8 mouse cellular contexts compared by ENCODE assay signal in genomic region chr12:70234411-70234810, GRCm38 (mm10). TPM values are rescaled to one million over a fixed set of nuclear protein-coding genes. Genes with fewer than 3 reads are reported as not detected.
DNase-seq lines count a peak whose midpoint lies in the region; ATAC-seq and TF ChIP-seq lines count a peak whose summit lies in the region.

No protein-coding gene starts in this region.

- no peaks in the 10 kb centered on the region for H3K36me3 ChIP-seq in lung, embryonic 15.5 days

- no peak overlapping the region for H3K4me3 ChIP-seq in bone marrow macrophage, adult 2 months (ENCODE audit: insufficient read depth, low read length)
- H3K4me3 ChIP-seq in lung, embryonic 15.5 days: no peak overlapping the region

- H3K27me3 ChIP-seq in lung, embryonic 15.5 days: no peaks in the 10 kb centered on the region

- no peaks in the 10 kb centered on the region for H3K9me3 ChIP-seq in lung, embryonic 15.5 days

- peak; percentile 47 for DNase-seq in right cerebral cortex, postnatal 4 days
- no peak for DNase-seq in right cerebral cortex, postnatal 14 days
- no peak for DNase-seq in left cerebral cortex, adult 18-20 months (ENCODE audit: low spot score in 2 of 2)

- no peak overlapping the region for H3K27ac ChIP-seq in bone marrow macrophage, adult 2 months (ENCODE audit: insufficient read depth, low read depth, low read length)
- no peak overlapping the region for H3K27ac ChIP-seq in lung, embryonic 15.5 days

- TF ChIP-seq CTCF in bone marrow macrophage, adult 2 months (IDR thresholded peaks at IDR 0.05; ENCODE audit: low read depth, low read length): peak; percentile 57

- H3K4me1 ChIP-seq in bone marrow macrophage, adult 2 months (ENCODE audit: control insufficient read depth, insufficient read depth, low read length): peaks cover 11% of the 10 kb centered on the region
- H3K4me1 ChIP-seq in lung, embryonic 15.5 days: peaks cover 16% of the 10 kb centered on the region

- H3K9ac ChIP-seq in lung, embryonic 15.5 days: no peak overlapping the region

- no peak for TF ChIP-seq POLR2A in bone marrow macrophage, adult 2 months (IDR thresholded peaks at IDR 0.05; ENCODE audit: borderline replicate concordance, low read depth, low read length)

- 6% methylated on average over 6 of the region's 6 CpGs for WGBS in lung, embryonic 15.5 days

- H3K4me2 ChIP-seq in lung, embryonic 15.5 days: peak overlapping the region; percentile 68; the same call in 1 of the 2 replicates

- ATAC-seq in erythroblast, adult 5-6 weeks (replicated peaks; ENCODE audit: low FRiP score, poor library complexity, severe bottlenecking): peak; percentile 66
- peak; percentile 74 for ATAC-seq in inflammation-experienced regulatory T-cells, adult 6 months
- peak; percentile 71; the same call in 1 of the 2 replicates for ATAC-seq in lung, embryonic 15.5 days (ENCODE audit: borderline replicate concordance, extremely low read depth, low FRiP score, low TSS enrichment)
- ATAC-seq in neutrophil, adult 5-6 weeks (ENCODE audit: extremely low read depth, insufficient number of reproducible peaks, low FRiP score, poor library complexity, severe bottlenecking): peak; percentile 82

RNA-seq across cellular contexts. Expression of gene Pygl, which starts 3.1 kb away (rescaled TPM):
- polyA plus RNA-seq in bone marrow macrophage, adult 2 months (2012; ENCODE audit: insufficient read depth, insufficient read length, missing spikeins): 77.8 and 83.8 TPM in 2 replicates
- 47.1 and 49.9 TPM in 2 replicates for total RNA-seq in erythroblast, adult 5-6 weeks (2015; ENCODE audit: low replicate concordance)
- 68.0 and 92.1 TPM in 2 replicates for total RNA-seq in erythroblast, adult 5-6 weeks (2017; ENCODE audit: low replicate concordance)
- polyA plus RNA-seq in inflammation-experienced regulatory T-cells, adult 6 months (2017; shearing (Covaris generic)): 1 to 10 TPM in 1 of 3 experiments, under 1 TPM in 2; 0.16 to 1.1 (median 0.77) TPM
- 58.7 and 65.4 TPM in 2 replicates for polyA plus RNA-seq in lung, embryonic 15.5 days (2015; fragmentation: Nextera tagmentation; extraction: Ambion mirVana)
- 645 and 700 TPM in 2 replicates for total RNA-seq in neutrophil, adult 5-6 weeks (2017)
- total RNA-seq in left cerebral cortex, adult 18-20 months (2021): 1 to 10 TPM; 3.8 to 5.8 TPM
